Mouse (Mus musculus) lung, adult 10 weeks (tissue): ENCODE measurements around the gene Krt2. TPM values are rescaled to one million over a fixed set of nuclear protein-coding genes. Genes with fewer than 3 reads are reported as not detected.

Source experiments
- polyA plus RNA-seq: library from polyadenylated mRNA; stranded (reverse); fragments of 350-450 nt; fragmentation: Illumina TruSeq; extraction: RNeasy Lipid Tissue Mini Kit (QIAGEN cat#74804); gene quantifications from one replicate; pipeline ENCODE4 v1.2.3, GENCODE M21; 2014; ENCODE audit warnings: low read depth, low replicate concordance; ENCODE audit not compliant: insufficient read depth

The Krt2 gene
- polyA plus RNA-seq: not detected

GRCm38 (mm10) chr15:101817875-101818274 lies at the start of gene Krt2:
Gene Krt2, minus strand, starts transcription at chr15:101818169.

DNA sequence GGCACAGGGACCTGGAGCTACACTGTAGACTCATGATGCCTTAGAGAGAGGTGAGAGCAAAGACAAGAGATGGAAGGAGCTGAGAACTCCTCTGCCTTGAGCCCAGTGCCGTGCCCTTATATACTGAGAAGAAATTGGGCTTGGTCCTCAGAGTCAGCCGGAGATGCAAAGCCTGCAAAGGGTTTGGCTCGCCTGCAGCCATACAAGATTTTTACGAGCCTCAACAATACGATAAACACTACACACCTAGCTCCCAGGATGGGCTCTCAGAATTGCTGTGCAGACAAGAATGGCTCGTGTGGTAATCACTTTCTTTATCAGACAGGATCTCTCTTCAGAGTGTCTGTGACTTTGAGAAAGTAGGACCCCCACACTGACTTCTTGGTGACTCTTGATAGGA lies 32.7 kb upstream of the Krt2 start, which contains the start of gene Krt1:
TSS of gene Krt1 (minus strand) at position 101 of the 400 bp plus-strand sequence.

GRCm38 (mm10) chr15:101802296-101802835 lies 15.6 kb downstream of the Krt2 start, which contains the start of gene Krt73:
Gene Krt73, minus strand, starts transcription at chr15:101802346.

DNA sequence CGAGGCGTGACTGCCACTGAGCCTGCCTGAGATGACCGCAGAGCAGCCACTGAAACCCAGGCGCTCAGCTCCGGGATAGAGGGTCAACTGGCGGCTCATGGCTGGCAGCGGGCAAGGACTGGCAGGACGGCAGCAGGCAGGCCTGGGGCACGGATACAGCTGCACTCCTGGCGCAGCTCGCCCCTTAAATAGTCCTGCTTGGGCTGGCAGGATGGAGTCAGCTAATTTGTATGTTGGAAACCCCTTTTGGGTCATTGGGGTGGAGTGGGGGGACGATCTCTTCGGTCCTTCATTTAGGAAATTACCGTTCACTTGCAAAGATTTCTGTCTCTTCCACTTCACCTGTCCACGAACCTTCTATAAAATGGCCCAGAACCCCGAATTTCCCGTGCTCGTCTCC lies 31.6 kb downstream of the Krt2 start, which contains the start of gene Krt72:
TSS of gene Krt72 (minus strand) at position 101 of the 400 bp plus-strand sequence.

Other genes starting within 250 kb of the Krt2 start
- gene Krt75, start 244.3 kb downstream of the Krt2 start, polyA plus RNA-seq: not detected
- not detected for gene Gm5414, start 190.0 kb downstream of the Krt2 start, polyA plus RNA-seq
- gene Gm5478, start 170.8 kb downstream of the Krt2 start, polyA plus RNA-seq: not detected
- gene Krt6b, start 137.9 kb downstream of the Krt2 start, polyA plus RNA-seq: not detected
- gene Krt6a, start 123.9 kb downstream of the Krt2 start, polyA plus RNA-seq: not detected
- 0.23 TPM for gene Krt5, start 105.3 kb downstream of the Krt2 start, polyA plus RNA-seq
- not detected for gene Krt71, start 75.1 kb downstream of the Krt2 start, polyA plus RNA-seq
- not detected for gene Krt72, start 31.7 kb downstream of the Krt2 start, polyA plus RNA-seq
- not detected for gene Krt73, start 15.8 kb downstream of the Krt2 start, polyA plus RNA-seq
- gene Krt1, start 32.6 kb upstream of the Krt2 start, polyA plus RNA-seq: 0.15 TPM
- not detected for gene Krt77, start 51.5 kb upstream of the Krt2 start, polyA plus RNA-seq
- gene Krt76, start 74.8 kb upstream of the Krt2 start, polyA plus RNA-seq: not detected
- gene Krt4, start 106.6 kb upstream of the Krt2 start, polyA plus RNA-seq: not detected
- 13.3 TPM for gene Krt79, start 122.2 kb upstream of the Krt2 start, polyA plus RNA-seq
- gene Krt78, start 136.1 kb upstream of the Krt2 start, polyA plus RNA-seq: 0.10 TPM
- 137 TPM for gene Krt8, start 186.3 kb upstream of the Krt2 start, polyA plus RNA-seq
- 91.4 TPM for gene Krt18, start 210.0 kb upstream of the Krt2 start, polyA plus RNA-seq